Mouse (Mus musculus) gastrocnemius, postnatal 14 days (tissue): Measurements from ENCODE around the gene Tnfrsf13b. TPM values are rescaled to one million over a fixed set of nuclear protein-coding genes. Genes with fewer than 3 reads are reported as not detected.

ENCODE experiments used
- total RNA-seq, 2 experiments: library from RNA; stranded (reverse); gene quantifications; 2 replicates each; pipeline ENCODE4 v1.2.3; 2021

Tnfrsf13b gene
- total RNA-seq, 2 experiments from 2014 or later = 0.29 to 0.37 TPM

Other genes with a start within 250 kb of the Tnfrsf13b start
- 10 to 100 TPM; 35.6 to 38.0 TPM for gene Tmem11, start 247.5 kb upstream of the Tnfrsf13b start, total RNA-seq
- gene Natd1, start 212.0 kb upstream of the Tnfrsf13b start, total RNA-seq = 10 to 100 TPM; 10.6 to 11.9 TPM
- gene Map2k3, start 194.7 kb upstream of the Tnfrsf13b start, total RNA-seq = 100 to 1,000 TPM; 144 to 173 TPM
- gene Kcnj12, start 104.2 kb upstream of the Tnfrsf13b start, total RNA-seq = 10 to 100 TPM; 37.4 to 59.8 TPM
- 10 to 100 TPM; 18.3 to 23.8 TPM for gene Usp22, start 48.3 kb downstream of the Tnfrsf13b start, total RNA-seq
- under 1 TPM in 1 of 2 experiments, not detected in 1; 0.23 TPM for gene Aldh3a1, start 80.8 kb downstream of the Tnfrsf13b start, total RNA-seq
- gene Aldh3a2, start 140.7 kb downstream of the Tnfrsf13b start, total RNA-seq = 10 to 100 TPM; 16.7 to 18.3 TPM
- gene Slc47a2, start 216.1 kb downstream of the Tnfrsf13b start, total RNA-seq = not detected